Mouse (Mus musculus): ENCODE results near the gene Scnn1b. TPM values are rescaled to one million over a fixed set of nuclear protein-coding genes. Genes with fewer than 3 reads are reported as not detected.

Scnn1b gene
- polyA plus RNA-seq, 1 experiment from 2014 or later, result 1.1 TPM

DNA sequence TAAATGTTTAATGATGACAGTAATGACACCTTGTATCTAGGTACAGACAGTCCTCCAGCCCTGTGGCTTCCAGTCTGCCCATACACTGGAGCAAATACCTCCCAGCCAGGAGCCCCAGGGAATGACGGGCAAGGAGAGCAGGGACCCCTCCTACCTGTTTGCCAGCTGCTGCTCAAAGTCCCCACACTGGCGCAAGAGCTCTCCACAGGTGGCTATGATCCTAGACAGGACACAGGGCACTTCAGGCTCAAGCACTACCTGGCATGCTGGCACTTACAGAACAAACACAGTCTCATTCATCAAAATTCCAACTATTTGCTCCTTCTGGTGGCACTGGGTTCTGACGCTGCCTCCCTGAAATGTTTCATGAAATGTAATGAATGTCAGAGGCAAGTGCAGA is 76.2 kb downstream of the Scnn1b start:
- Histone ChIP-seq H3K36me3 (peaks cover 25% of the 10 kb centered on the region), H3K27ac (replicated peaks) (no peak overlapping the region), H3K27me3 (no peaks in the 10 kb centered on the region), H3K4me2 (replicated peaks) (no peak overlapping the region), H3K9ac (no peak overlapping the region), H3K9me3 (replicated peaks) (no peaks in the 10 kb centered on the region), H3K4me1 (peaks cover 10% of the 10 kb centered on the region; the same call in 1 of the 2 replicates), H3K4me3 (replicated peaks) (no peak overlapping the region)
- 74% methylated on average over 3 of the region's 3 CpGs for WGBS
- ATAC-seq (ENCODE audit: insufficient number of reproducible peaks, low FRiP score, low TSS enrichment, low read depth), result no peak

- 72% methylated on average over 3 of the region's 3 CpGs for WGBS
- ATAC-seq (ENCODE audit: insufficient number of reproducible peaks, low FRiP score, low TSS enrichment, low read depth), result no peak
- H3K4me1 ChIP-seq, result peaks cover 7% of the 10 kb centered on the region; the same call in 1 of the 2 replicates
- no peak overlapping the region for H3K4me3 ChIP-seq (replicated peaks)
- peaks cover 25% of the 10 kb centered on the region for H3K36me3 ChIP-seq
- H3K27ac ChIP-seq (replicated peaks), result no peak overlapping the region
- no peak overlapping the region for H3K4me2 ChIP-seq (replicated peaks)
- H3K9me3 ChIP-seq (replicated peaks), result no peaks in the 10 kb centered on the region
- H3K27me3 ChIP-seq, result no peaks in the 10 kb centered on the region
- H3K9ac ChIP-seq, result no peak overlapping the region
Observed at GRCm38 (mm10) chr7:121941640-121942039, 76.8 kb downstream of the Scnn1b start.

DNA sequence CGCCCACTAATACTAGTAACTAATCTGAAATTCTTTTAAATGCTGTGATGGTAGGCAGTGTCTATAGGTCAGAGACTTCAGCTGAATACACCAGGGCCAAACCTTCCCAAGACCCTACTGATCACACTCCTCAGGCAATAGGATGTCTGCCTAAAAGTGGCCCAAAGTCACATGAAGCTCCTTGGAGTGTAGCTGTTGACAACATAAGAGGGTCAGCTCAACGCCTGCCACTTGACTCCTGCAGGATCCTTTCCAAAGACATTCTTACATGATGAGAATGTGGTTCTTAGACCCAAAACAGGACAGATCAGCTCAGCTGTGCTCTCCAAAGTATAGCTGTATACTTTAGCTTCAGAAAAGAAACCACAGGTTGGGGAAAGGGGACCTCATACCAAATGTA is 77.5 kb downstream of the Scnn1b start:
- 90% methylated on average over 2 of the region's 2 CpGs for WGBS

DNA sequence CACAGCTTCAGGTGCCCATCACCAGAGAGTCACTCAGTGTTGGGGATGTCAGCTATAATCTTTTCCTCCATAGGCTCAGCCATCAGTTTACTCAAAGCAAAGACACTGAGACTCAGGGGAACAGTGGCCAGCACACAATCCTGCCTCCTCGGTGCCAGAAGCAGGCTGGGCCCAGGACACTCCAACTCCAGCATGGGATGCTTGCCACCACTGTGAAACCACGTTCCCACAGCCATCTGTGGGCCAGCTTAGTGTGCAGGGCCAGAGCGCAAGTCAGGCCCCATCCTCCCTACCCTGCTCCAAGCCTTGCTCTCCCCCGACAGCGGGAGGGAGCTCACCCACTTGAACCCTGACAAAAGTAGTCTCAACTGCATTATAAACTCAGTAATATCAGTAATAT is 81.4 kb downstream of the Scnn1b start:
- Histone ChIP-seq H3K4me1 (no peaks in the 10 kb centered on the region), H3K4me3 (replicated peaks) (no peak overlapping the region), H3K9ac (no peak overlapping the region), H3K4me2 (replicated peaks) (no peak overlapping the region), H3K9me3 (replicated peaks) (no peaks in the 10 kb centered on the region), H3K36me3 (peaks cover 35% of the 10 kb centered on the region), H3K27ac (replicated peaks) (no peak overlapping the region), H3K27me3 (no peaks in the 10 kb centered on the region)
- ATAC-seq (ENCODE audit: insufficient number of reproducible peaks, low FRiP score, low TSS enrichment, low read depth), result no peak
- WGBS, result 85% methylated on average over 5 of the region's 5 CpGs

More for the DNA sequence above, 77.5 kb downstream of the Scnn1b start:
- no peak overlapping the region for H3K4me3 ChIP-seq (replicated peaks)
- no peaks in the 10 kb centered on the region for H3K27me3 ChIP-seq
- no peak for ATAC-seq (ENCODE audit: insufficient number of reproducible peaks, low FRiP score, low TSS enrichment, low read depth)
- peaks cover 25% of the 10 kb centered on the region for H3K36me3 ChIP-seq
- no peaks in the 10 kb centered on the region for H3K4me1 ChIP-seq
- no peak overlapping the region for H3K27ac ChIP-seq (replicated peaks)
- H3K9me3 ChIP-seq (replicated peaks), result no peaks in the 10 kb centered on the region
- H3K4me2 ChIP-seq (replicated peaks), result no peak overlapping the region
- H3K9ac ChIP-seq, result no peak overlapping the region

DNA sequence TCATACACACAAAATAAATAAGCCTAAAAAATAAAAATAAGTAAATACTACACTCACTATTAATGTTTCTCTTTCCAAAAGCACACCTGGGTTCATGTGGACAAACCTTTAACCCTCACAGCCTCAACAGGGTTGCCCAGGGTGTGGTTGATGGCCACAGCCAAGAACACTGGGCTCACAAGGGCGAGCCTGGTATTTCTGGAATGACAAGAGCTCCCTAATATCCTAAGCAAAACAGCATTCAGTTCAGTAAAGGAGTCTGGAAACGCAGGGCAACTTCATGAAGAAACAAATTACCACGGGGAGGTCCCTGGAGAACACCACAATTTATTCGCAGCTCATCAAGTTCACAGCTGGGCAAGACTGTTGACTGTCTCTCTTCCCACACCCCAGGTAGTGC is 82.7 kb downstream of the Scnn1b start:
- Histone ChIP-seq H3K36me3 (peaks cover 33% of the 10 kb centered on the region), H3K4me2 (replicated peaks) (no peak overlapping the region), H3K4me3 (replicated peaks) (no peak overlapping the region), H3K9me3 (replicated peaks) (no peaks in the 10 kb centered on the region), H3K27me3 (no peaks in the 10 kb centered on the region), H3K27ac (replicated peaks) (no peak overlapping the region), H3K9ac (no peak overlapping the region), H3K4me1 (no peaks in the 10 kb centered on the region)
- ATAC-seq (ENCODE audit: insufficient number of reproducible peaks, low FRiP score, low TSS enrichment, low read depth), result no peak
- 59% methylated on average over 4 of the region's 4 CpGs for WGBS

DNA sequence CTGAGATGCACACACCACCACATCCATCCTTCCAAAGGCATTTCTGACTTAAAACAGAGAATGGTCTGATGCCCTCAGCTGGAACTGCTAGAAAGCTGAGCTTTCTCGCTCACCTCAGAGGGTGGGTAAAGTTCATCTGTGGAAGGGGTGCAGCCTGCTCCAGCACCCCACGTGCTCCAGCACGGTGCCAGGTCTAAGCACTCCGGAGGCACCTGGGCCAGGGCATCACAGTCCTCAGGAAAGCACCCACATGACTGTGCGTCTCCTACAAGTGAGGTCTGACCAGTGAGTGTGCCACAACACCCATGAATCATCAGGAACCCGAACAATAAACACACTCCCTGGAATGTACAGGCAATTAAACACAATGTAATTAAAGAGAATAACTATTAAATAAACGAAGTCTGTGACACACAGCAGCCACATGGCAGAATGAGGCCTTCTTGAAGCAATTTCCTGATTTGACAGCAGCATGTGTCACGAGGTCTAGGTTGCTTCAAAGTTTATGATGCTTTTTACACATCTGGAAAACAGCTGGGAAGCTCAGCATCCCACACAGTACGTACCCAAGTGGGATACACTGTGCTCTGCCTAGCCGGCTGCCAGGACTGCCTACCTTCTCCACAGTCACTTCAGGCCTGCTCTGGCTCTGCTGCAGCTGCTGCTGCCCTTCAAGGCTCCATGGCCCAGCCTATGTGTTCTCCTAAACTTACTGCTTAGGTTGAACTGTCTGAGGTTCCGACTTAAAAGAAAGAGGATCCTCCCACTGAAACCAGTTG is 90.2 kb downstream of the Scnn1b start:
- Histone ChIP-seq H3K36me3 (peaks cover 35% of the 10 kb centered on the region; the same call in 1 of the 2 replicates), H3K9ac (no peak overlapping the region), H3K27ac (replicated peaks) (peak overlapping the region; percentile 24; the same call in 1 of the 2 replicates), H3K27me3 (no peaks in the 10 kb centered on the region), H3K9me3 (replicated peaks) (no peaks in the 10 kb centered on the region), H3K4me1 (peaks cover 7% of the 10 kb centered on the region; the same call in 1 of the 2 replicates), H3K4me2 (replicated peaks) (no peak overlapping the region), H3K4me3 (replicated peaks) (no peak overlapping the region)
- 65% methylated on average over 11 of the region's 11 CpGs for WGBS
- ATAC-seq (ENCODE audit: insufficient number of reproducible peaks, low FRiP score, low TSS enrichment, low read depth), result 0 out of 2 replicates have a peak, but pooled peaks have one; percentile 34

- H3K9me3 ChIP-seq (replicated peaks), result no peaks in the 10 kb centered on the region
- no peak overlapping the region for H3K4me2 ChIP-seq (replicated peaks)
Observed at GRCm38 (mm10) chr7:121955802-121956201, 91.0 kb downstream of the Scnn1b start.

DNA sequence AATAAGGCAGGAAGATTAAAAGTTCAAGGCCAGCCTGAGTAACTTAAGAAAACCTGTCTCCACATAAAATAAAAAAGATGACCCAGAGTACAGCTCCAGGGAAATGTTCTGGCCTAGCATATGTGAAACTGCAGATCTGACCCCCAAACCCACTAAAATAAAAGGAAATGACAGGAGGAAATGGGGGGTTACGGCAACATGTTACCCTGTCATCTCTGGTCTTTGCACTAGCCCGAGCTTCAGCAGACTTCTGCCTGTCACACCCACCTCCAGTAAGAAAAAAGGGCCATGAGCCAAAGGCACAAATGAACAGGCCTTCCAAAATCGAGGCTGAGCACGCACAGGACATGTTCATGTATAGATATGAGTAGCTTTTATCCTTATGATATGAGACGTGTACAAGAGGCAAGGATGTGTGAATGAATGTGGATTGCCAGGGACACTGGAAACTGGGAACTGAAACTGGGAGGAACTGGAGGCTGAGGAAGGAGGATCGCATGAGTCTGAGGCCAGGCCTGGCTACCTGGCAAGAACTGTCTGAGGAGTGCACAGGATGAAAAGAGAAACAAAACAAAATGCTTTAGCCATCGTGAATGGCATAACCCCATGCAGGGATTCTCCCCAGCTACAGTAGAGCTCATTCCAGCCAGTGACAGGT is 97.2 kb downstream of the Scnn1b start:
- no peaks in the 10 kb centered on the region for H3K9me3 ChIP-seq (replicated peaks)
- H3K36me3 ChIP-seq, result peaks cover 37% of the 10 kb centered on the region
- H3K4me3 ChIP-seq (replicated peaks), result no peak overlapping the region
- no peak overlapping the region for H3K27ac ChIP-seq (replicated peaks)
- WGBS, result 84% methylated on average over 7 of the region's 7 CpGs
- no peak overlapping the region for H3K4me2 ChIP-seq (replicated peaks)
- no peaks in the 10 kb centered on the region for H3K27me3 ChIP-seq
- no peaks in the 10 kb centered on the region for H3K4me1 ChIP-seq
- H3K9ac ChIP-seq, result no peak overlapping the region
- no peak for ATAC-seq (ENCODE audit: insufficient number of reproducible peaks, low FRiP score, low TSS enrichment, low read depth)

More at GRCm38 (mm10) chr7:121955802-121956201, 91.0 kb downstream of the Scnn1b start:
- Histone ChIP-seq H3K36me3 (peaks cover 34% of the 10 kb centered on the region), H3K4me3 (replicated peaks) (no peak overlapping the region), H3K9ac (no peak overlapping the region), H3K27me3 (no peaks in the 10 kb centered on the region), H3K27ac (replicated peaks) (0 out of 2 replicates have a peak overlapping the region, but pooled peaks have one; percentile 24), H3K4me1 (peaks cover 7% of the 10 kb centered on the region; the same call in 1 of the 2 replicates)
- ATAC-seq (ENCODE audit: insufficient number of reproducible peaks, low FRiP score, low TSS enrichment, low read depth), result no peak
- WGBS, result 70% methylated on average over 12 of the region's 12 CpGs

DNA sequence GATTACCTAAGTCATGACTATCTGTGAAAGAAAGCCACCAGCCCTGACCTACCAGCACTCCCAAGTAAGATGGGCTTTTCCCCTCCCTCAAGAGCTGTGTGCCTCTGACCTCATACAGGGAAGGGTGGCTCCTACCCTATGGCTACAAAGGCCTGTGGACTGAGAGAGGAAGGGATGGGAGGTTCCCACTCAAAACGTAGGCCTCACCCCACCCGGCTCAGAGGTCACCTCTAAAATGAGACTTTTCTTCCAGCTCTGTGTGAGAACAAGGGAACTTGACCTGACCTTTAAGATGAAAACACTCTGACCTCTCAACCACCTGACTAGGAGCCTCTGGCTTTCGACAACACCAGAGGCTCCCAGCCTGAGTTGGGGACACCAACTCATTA is 97.7 kb downstream of the Scnn1b start:
- Histone ChIP-seq H3K27ac (replicated peaks) (no peak overlapping the region), H3K4me2 (replicated peaks) (no peak overlapping the region), H3K4me1 (no peaks in the 10 kb centered on the region), H3K4me3 (replicated peaks) (no peak overlapping the region), H3K9ac (no peak overlapping the region), H3K9me3 (replicated peaks) (no peaks in the 10 kb centered on the region), H3K27me3 (no peaks in the 10 kb centered on the region), H3K36me3 (peaks cover 37% of the 10 kb centered on the region)
- WGBS, result 82% methylated on average over 3 of the region's 3 CpGs
- no peak for ATAC-seq (ENCODE audit: insufficient number of reproducible peaks, low FRiP score, low TSS enrichment, low read depth)

GRCm38 (mm10) chr7:121963883-121964398 is 99.1 kb downstream of the Scnn1b start:
- Histone ChIP-seq H3K27me3 (no peaks in the 10 kb centered on the region), H3K4me3 (replicated peaks) (no peak overlapping the region), H3K9ac (no peak overlapping the region), H3K4me2 (replicated peaks) (no peak overlapping the region), H3K4me1 (no peaks in the 10 kb centered on the region), H3K36me3 (peaks cover 37% of the 10 kb centered on the region), H3K27ac (replicated peaks) (no peak overlapping the region), H3K9me3 (replicated peaks) (no peaks in the 10 kb centered on the region)
- ATAC-seq (ENCODE audit: insufficient number of reproducible peaks, low FRiP score, low TSS enrichment, low read depth), result no peak
- 53% methylated on average over 6 of the region's 6 CpGs for WGBS

DNA sequence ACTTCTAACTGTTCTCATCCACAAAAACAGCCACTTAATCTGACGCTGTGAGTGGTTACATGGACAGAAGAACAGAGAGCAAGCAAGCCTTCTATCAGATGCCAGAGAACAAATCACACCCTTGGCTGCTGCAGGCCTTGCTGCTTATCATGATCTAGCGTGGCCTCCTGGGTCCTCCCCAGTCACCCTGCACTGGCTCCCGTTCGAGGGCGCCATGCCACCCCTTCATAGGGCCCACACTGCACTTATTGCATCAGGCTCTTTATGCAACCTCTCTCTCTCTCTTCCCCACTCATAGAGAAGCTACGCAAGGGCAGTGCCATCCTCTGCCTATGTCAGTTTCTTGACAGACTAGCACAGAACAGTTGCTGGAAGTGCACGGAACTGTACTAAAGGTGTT is 101.3 kb downstream of the Scnn1b start:
- Histone ChIP-seq H3K9me3 (replicated peaks) (no peaks in the 10 kb centered on the region), H3K27me3 (no peaks in the 10 kb centered on the region), H3K4me2 (replicated peaks) (no peak overlapping the region), H3K4me3 (replicated peaks) (no peak overlapping the region), H3K36me3 (peaks cover 36% of the 10 kb centered on the region), H3K9ac (no peak overlapping the region), H3K4me1 (no peaks in the 10 kb centered on the region), H3K27ac (replicated peaks) (no peak overlapping the region)
- WGBS, result 88% methylated on average over 7 of the region's 7 CpGs
- no peak for ATAC-seq (ENCODE audit: insufficient number of reproducible peaks, low FRiP score, low TSS enrichment, low read depth)

Measured in embryonic facial prominence, embryonic 15.5 days (tissue).